Mouse (Mus musculus) liver, adult 2 months (tissue): ENCODE results near the gene Gimd1. TPM values are rescaled to one million over a fixed set of nuclear protein-coding genes. Genes with fewer than 3 reads are reported as not detected.

Experiments
- DNase-seq: peaks from one replicate; pipeline ENCODE4 v3.0.0-alpha.2; 2011; ENCODE audit warnings: low read depth, low spot score; ENCODE audit errors: extremely low read depth
- H3K27ac ChIP-seq: fragments of 200-500 bp; replicated peaks from 2 replicates; pipeline ENCODE4 v1.5.1; 2012; ENCODE audit warnings: low read depth, mild to moderate bottlenecking, control low read depth, inconsistent platforms, low read length; ENCODE audit not compliant: insufficient read depth
- H3K27me3 ChIP-seq: fragments of 200-500 bp; 2 replicates; pipeline ENCODE4 v1.6.1; 2012; ENCODE audit warnings: mild to moderate bottlenecking, moderate library complexity, low read length, inconsistent platforms; ENCODE audit not compliant: control insufficient read depth, insufficient read depth
- H3K36me3 ChIP-seq: fragments of 200-500 bp; 2 replicates; pipeline ENCODE4 v1.6.1; 2012; ENCODE audit warnings: low read length, inconsistent platforms; ENCODE audit not compliant: control insufficient read depth, insufficient read depth
- H3K4me1 ChIP-seq: fragments of 200-500 bp; 2 replicates; pipeline ENCODE4 v1.6.1; 2011; ENCODE audit warnings: low read length; ENCODE audit not compliant: control insufficient read depth, insufficient read depth
- H3K4me3 ChIP-seq: fragments of 200-500 bp; 2 replicates; pipeline ENCODE4 v1.5.1; 2011; ENCODE audit warnings: low read depth, mild to moderate bottlenecking, control low read depth, low read length, moderate library complexity; ENCODE audit not compliant: insufficient read depth
- H3K79me2 ChIP-seq: fragments of 200-500 bp; 2 replicates; pipeline ENCODE4 v1.6.1; 2012; ENCODE audit warnings: inconsistent platforms, mild to moderate bottlenecking, low read length, moderate library complexity; ENCODE audit not compliant: control insufficient read depth, insufficient read depth
- H3K9ac ChIP-seq: fragments of 200-500 bp; 2 replicates; pipeline ENCODE4 v1.6.1; 2012; ENCODE audit warnings: low read depth, mild to moderate bottlenecking, control low read depth, inconsistent platforms, low read length
- CTCF ChIP-seq: fragments of 200-500 bp; IDR thresholded peaks from 2 replicates; pipeline ENCODE4 v1.5.1; 2011; ENCODE audit warnings: low read depth, low read length, control low read depth
- POLR2A ChIP-seq: fragments of 200-500 bp; IDR thresholded peaks from 2 replicates; pipeline ENCODE4 v1.6.1; 2011; ENCODE audit warnings: low read length, control low read depth; ENCODE audit not compliant: insufficient read depth; ENCODE audit errors: extremely low read depth
- WGBS: fragments of 180-500 bp; shearing (Covaris S2); methylation state at CpG from one replicate; pipeline ENCODE4 v1.1.7; 2018; 5-methylcytosine and 5-hydroxymethylcytosine counted together
- polyA plus RNA-seq: library from polyadenylated mRNA; depleted of rRNA; stranded (reverse); fragments of >200 nt; gene quantifications from 2 replicates; pipeline ENCODE4 v1.2.3, GENCODE M21; 2012; rRNA removed
- total RNA-seq: library from RNA; depleted of rRNA; stranded (reverse); fragments of >200 nt; gene quantifications from 2 replicates; pipeline ENCODE4 v1.2.3, GENCODE M21; 2014; rRNA removed

Gimd1 gene
- total and polyA plus RNA-seq, 2 experiments, result 2.2 to 5.3 TPM

GRCm38 (mm10) chr3:132677494-132677893 lies 47.9 kb downstream of the Gimd1 start:
- H3K79me2 ChIP-seq, result no peaks in the 10 kb centered on the region
- H3K36me3 ChIP-seq, result peaks cover 13% of the 10 kb centered on the region
- H3K27me3 ChIP-seq, result no peaks in the 10 kb centered on the region
- peaks cover under 1% of the 10 kb centered on the region; the same call in 1 of the 2 replicates for H3K4me1 ChIP-seq
- H3K9ac ChIP-seq, result no peak overlapping the region
- peak; percentile 41 for DNase-seq
- WGBS, result 19% methylated on average over 2 of the region's 2 CpGs
- TF ChIP-seq CTCF (no peak), POLR2A (no peak)
- no peak overlapping the region for H3K4me3 ChIP-seq
- no peak overlapping the region for H3K27ac ChIP-seq

DNA sequence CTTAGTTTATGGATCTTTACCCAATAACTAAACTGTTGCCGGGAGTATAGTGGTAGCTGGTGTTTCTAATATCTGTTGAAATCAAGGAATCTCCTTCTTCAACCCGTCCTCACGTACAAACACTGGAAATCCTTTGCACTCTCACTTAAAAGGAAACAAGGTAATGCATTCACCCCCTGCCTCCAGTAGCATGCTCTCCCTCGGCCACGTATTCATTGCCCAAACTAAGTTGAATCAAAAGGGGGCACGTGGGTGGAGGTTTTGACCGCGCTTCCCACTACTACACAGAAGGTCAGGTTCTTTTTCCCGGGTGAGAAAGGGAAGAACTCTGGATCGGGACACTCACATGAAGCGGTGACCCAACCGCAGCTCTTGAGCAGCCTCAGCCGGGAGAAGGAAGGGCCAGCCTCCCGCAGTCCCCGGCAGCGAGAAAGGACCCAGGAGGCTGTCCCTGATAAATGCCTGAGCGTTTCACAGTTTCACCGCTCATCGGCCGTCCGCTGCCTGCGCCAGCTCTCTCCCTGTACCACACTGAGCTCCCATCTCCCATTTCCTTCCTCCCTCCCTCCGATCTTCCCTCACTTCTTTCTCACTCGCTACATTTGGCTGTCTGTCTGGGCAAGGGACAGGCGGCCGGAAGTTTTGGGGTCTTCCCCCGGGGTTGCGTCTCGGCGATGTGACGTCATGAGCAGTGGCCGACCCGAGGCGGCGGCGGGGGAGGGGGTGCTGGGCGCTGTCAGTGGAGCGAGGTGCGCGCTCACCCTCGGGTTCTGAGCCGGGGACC lies 54.0 kb downstream of the Gimd1 start, which contains the start of gene Tbck:
Gene Tbck, plus strand, starts transcription at position 698 of the 784 bp plus-strand sequence.
- DNase-seq, result peak; percentile 73
- Histone ChIP-seq H3K9ac (peak within 1 kb of the TSS; percentile 95), H3K27ac (peak within 1 kb of the TSS; percentile 96), H3K79me2 (peaks cover 3% of the 10 kb centered on the region; the same call in 1 of the 2 replicates), H3K4me3 (peak within 1 kb of the TSS; percentile 93), H3K36me3 (peaks cover 5% of the 10 kb centered on the region; the same call in 1 of the 2 replicates), H3K27me3 (no peaks in the 10 kb centered on the region), H3K4me1 (peaks cover 5% of the 10 kb centered on the region)
- under 1% methylated on average over 42 of the region's 42 CpGs for WGBS
- TF ChIP-seq POLR2A, result peak; percentile 30; the same call in 1 of the 2 replicates
- no peak for TF ChIP-seq CTCF

DNA sequence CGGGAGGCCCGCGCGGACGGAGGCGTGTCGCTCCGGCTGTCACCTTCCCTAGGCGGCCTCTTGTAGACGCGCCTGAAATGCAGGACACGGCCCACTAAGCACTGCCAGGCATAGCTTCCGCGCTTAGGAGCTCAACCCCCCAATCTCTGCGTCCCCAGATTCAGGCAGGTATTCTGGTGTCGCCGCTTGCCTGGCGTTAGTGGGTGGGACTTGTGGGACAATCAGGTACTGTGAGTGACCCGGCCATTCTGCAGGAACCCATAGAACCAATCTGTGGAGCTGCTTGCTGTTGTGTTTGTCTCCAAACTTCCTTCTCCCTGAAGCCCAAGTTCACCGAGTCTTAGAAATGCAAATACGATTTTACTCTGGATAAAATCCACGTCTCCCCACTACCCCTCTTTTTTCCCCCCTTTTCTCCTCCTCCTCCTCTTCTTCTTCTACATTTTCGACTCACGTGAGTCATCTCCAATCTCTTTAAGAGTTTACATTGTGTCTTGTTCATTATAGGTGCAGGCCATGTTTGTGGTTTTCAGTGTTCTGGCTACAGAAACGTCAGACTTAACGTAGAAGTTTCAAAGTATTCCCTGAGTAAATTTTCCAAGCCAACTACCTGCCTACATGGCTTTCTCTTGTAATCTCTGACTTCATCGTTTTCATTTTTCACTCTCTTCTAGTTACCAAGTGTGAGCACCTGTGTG lies 54.8 kb downstream of the Gimd1 start, which contains the start of gene Aimp1:
Gene Aimp1, minus strand, starts transcription at position 140 of the 698 bp plus-strand sequence.
- TF ChIP-seq CTCF, result no peak
- TF ChIP-seq POLR2A, result no peak
- Histone ChIP-seq H3K27ac (peak within 1 kb of the TSS; percentile 96), H3K9ac (peak within 1 kb of the TSS; percentile 95), H3K4me3 (peak within 1 kb of the TSS; percentile 93), H3K36me3 (peaks cover 5% of the 10 kb centered on the region; the same call in 1 of the 2 replicates), H3K27me3 (no peaks in the 10 kb centered on the region), H3K4me1 (peaks cover 5% of the 10 kb centered on the region), H3K79me2 (peaks cover 3% of the 10 kb centered on the region; the same call in 1 of the 2 replicates)
- WGBS, result under 1% methylated on average over 27 of the region's 27 CpGs
- DNase-seq, result peak; percentile 66

Other genes with a start within 250 kb of the Gimd1 start
- 10.5 and 10.7 TPM in 2 replicates for gene Tbck, start 54.3 kb downstream of the Gimd1 start, total RNA-seq
- gene Tbck, start 54.3 kb downstream of the Gimd1 start, polyA plus RNA-seq, result 2.5 and 2.7 TPM in 2 replicates
- gene Aimp1, start 54.5 kb downstream of the Gimd1 start, total RNA-seq, result 32.7 and 37.7 TPM in 2 replicates
- 7.0 and 9.8 TPM in 2 replicates for gene Aimp1, start 54.5 kb downstream of the Gimd1 start, polyA plus RNA-seq